Mouse (Mus musculus) neural tube, embryonic 15.5 days (tissue): ENCODE data around the gene Cyp17a1. TPM values are rescaled to one million over a fixed set of nuclear protein-coding genes. Genes with fewer than 3 reads are reported as not detected.

Source experiments
- ATAC-seq: fragments of 200-750 bp; cut with Nextera tagmentation; 2 replicates; pipeline ENCODE4 v1.8.0; 2017; ENCODE audit warnings: mild to moderate bottlenecking, moderate TSS enrichment, moderate library complexity; ENCODE audit not compliant: low FRiP score
- H3K27ac ChIP-seq: fragments of 300-500 bp; sonication (generic); replicated peaks from 2 replicates; pipeline ENCODE4 v1.5.1; 2015; ENCODE audit warnings: mild to moderate bottlenecking, inconsistent platforms
- H3K27me3 ChIP-seq: fragments of 300-500 bp; sonication (generic); replicated peaks from 2 replicates; pipeline ENCODE4 v1.6.1; 2015; ENCODE audit warnings: inconsistent platforms
- H3K36me3 ChIP-seq: fragments of 300-500 bp; sonication (generic); 2 replicates; pipeline ENCODE4 v1.6.1; 2015; ENCODE audit warnings: inconsistent platforms
- H3K4me1 ChIP-seq: fragments of 300-500 bp; sonication (generic); 2 replicates; pipeline ENCODE4 v1.6.1; 2015; ENCODE audit warnings: inconsistent platforms
- H3K4me2 ChIP-seq: fragments of 300-500 bp; sonication (generic); 2 replicates; pipeline ENCODE4 v1.6.1; 2015; ENCODE audit warnings: inconsistent platforms, mild to moderate bottlenecking, moderate library complexity
- H3K4me3 ChIP-seq: fragments of 300-500 bp; sonication (generic); replicated peaks from 2 replicates; pipeline ENCODE4 v1.5.1; 2015; ENCODE audit warnings: mild to moderate bottlenecking, inconsistent platforms
- H3K9ac ChIP-seq: fragments of 300-500 bp; sonication (generic); replicated peaks from 2 replicates; pipeline ENCODE4 v1.6.1; 2015; ENCODE audit warnings: mild to moderate bottlenecking, inconsistent platforms
- H3K9me3 ChIP-seq: fragments of 300-500 bp; sonication (generic); replicated peaks from 2 replicates; pipeline ENCODE4 v1.6.1; 2016; ENCODE audit warnings: inconsistent platforms
- WGBS: fragments of 180-500 bp; shearing (Covaris S2); methylation state at CpG from one replicate; pipeline ENCODE4 v1.1.7; 2015; ENCODE audit warnings: mixed read lengths; 5-methylcytosine and 5-hydroxymethylcytosine counted together
- polyA plus RNA-seq: library from polyadenylated mRNA; unstranded; fragments of >200 nt; fragmentation: Nextera tagmentation; extraction: Ambion mirVana; gene quantifications from 2 replicates; pipeline ENCODE4 v1.2.1, GENCODE M21; 2015

The Cyp17a1 gene
- polyA plus RNA-seq, 1 experiment from 2014 or later = not detected

DNA sequence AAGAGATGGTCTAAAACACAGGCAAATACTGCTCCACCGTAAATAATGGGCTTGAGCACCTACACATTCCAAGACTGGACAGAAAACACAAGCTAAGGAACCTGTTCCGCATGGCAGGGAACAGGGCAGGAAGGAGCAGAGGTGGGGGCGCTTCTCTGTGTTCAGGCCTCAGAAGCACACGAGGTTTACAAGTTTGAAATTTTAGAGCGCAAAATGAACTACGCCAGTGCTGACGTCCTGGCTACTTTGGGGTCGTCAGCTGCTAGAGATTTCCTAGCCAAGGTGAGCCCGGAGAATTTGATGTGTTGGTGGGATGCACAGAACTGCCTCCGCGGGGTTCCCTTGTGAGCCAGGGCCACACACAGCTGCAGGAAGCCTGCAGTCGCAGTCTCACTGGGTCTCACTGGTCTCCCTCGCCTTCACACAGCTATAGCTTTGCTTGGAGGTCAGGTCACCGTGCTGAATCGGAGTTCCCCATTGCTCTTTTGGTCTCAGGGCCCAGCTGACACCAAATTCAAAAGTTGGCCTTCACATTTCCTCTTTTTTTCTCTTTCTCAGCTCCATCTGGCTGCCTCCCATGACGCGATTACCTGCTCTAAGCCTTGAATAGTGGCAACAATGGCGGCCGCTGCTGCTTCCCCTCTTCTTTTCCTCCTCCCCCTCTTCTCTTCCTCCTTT is 25.0 kb upstream of the Cyp17a1 start:
- H3K27me3 ChIP-seq = no peaks in the 10 kb centered on the region
- no peaks in the 10 kb centered on the region for H3K9me3 ChIP-seq
- H3K4me3 ChIP-seq = no peak overlapping the region
- H3K4me1 ChIP-seq = no peaks in the 10 kb centered on the region
- H3K36me3 ChIP-seq = peaks cover 29% of the 10 kb centered on the region
- no peak overlapping the region for H3K9ac ChIP-seq
- no peak overlapping the region for H3K4me2 ChIP-seq
- 56% methylated on average over 19 of the region's 19 CpGs for WGBS
- no peak for ATAC-seq
- H3K27ac ChIP-seq = no peak overlapping the region

DNA sequence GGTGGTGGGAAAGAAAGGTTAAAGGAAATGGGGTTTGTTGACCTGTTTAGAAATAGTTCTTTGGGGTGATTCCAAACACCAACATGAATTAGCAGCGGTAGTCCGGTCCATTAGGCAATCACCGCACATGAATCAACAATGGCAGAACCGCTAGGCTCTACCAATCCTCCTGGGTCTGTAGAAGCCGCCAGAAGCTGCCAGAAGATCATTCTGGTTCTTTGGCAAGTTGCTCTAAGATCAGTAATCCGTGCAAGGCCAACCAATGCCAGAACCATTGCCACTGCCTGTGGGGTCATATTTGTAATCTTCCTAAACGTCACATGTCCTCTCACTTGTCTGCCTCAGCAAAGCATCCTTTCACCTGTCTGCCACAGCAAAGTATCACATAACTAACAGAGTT is 24.0 kb upstream of the Cyp17a1 start:
- Histone ChIP-seq H3K4me2 (no peak overlapping the region), H3K4me1 (no peaks in the 10 kb centered on the region), H3K27me3 (no peaks in the 10 kb centered on the region), H3K36me3 (peaks cover 26% of the 10 kb centered on the region), H3K9me3 (no peaks in the 10 kb centered on the region), H3K27ac (no peak overlapping the region), H3K4me3 (no peak overlapping the region), H3K9ac (no peak overlapping the region)
- WGBS = 86% methylated on average over 7 of the region's 7 CpGs
- no peak for ATAC-seq

DNA sequence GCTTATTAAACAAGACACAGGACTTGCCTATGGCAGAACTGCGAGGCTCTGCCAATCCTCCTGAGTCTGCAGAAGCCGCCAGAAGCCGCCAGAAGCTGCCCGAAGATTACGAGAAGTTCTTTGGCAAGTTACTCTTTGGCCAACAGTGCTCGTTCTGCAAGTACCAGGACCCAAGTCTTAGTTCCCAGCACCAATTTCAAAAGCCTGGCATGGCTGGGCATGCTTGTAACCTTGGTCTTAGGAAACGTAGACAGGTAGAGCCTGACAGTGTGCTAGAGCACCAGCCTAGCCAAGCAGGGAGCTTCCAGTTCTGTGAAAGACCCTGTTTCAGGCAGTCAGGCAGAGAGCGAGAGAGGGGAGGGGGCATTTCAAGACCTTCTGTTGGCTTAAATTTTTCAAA is 23.5 kb upstream of the Cyp17a1 start:
- H3K36me3 ChIP-seq = peaks cover 26% of the 10 kb centered on the region
- no peaks in the 10 kb centered on the region for H3K9me3 ChIP-seq
- H3K4me1 ChIP-seq = no peaks in the 10 kb centered on the region
- no peak overlapping the region for H3K4me2 ChIP-seq
- H3K27me3 ChIP-seq = no peaks in the 10 kb centered on the region
- no peak overlapping the region for H3K27ac ChIP-seq
- 96% methylated on average over 8 of the region's 8 CpGs for WGBS
- no peak overlapping the region for H3K4me3 ChIP-seq
- H3K9ac ChIP-seq = no peak overlapping the region
- no peak for ATAC-seq

DNA sequence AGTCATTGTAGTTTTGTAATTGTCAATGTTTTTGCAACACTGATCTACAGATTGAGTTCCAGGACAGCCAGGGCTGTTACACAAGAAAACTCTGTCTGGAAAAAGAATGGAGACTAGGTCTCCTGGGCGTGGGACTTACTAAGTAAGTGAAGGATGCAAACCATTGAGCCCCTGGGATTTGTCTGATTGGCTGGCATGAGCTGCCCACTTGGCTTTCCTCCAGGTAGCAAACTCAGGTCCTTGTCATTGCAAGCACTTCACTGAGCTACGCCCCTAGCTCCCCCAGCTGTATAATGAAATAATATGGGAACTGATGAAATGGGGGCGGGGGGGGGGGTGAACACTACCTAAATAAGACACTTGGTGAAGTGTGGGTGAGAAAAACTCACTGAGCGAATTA is 20.2 kb upstream of the Cyp17a1 start:
- Histone ChIP-seq H3K27me3 (no peaks in the 10 kb centered on the region), H3K36me3 (peaks cover 16% of the 10 kb centered on the region; the same call in 1 of the 2 replicates), H3K4me3 (no peak overlapping the region), H3K4me2 (no peak overlapping the region), H3K9ac (no peak overlapping the region), H3K9me3 (no peaks in the 10 kb centered on the region), H3K27ac (no peak overlapping the region), H3K4me1 (peaks cover 9% of the 10 kb centered on the region)
- no peak for ATAC-seq
- WGBS = 82% methylated on average over 4 of the region's 4 CpGs

DNA sequence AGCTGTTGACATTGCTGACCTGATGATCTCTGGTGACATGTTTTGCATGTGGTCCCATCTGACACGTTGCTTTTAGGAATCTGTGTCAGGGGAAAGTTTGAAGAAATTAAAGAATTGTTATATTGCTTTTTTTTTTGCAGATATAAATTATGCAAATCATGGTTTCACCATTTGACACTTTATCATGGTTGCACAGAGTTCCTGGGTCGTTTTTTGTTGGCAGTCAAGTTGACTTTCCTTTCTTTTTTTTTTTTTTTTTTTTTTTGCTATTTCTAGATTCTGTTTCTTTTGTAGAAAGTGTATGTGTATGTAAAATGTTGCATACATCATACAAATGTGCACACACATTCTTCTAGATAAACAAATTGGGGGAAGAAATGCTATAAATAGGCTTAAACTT is 18.1 kb upstream of the Cyp17a1 start:
- peak overlapping the region; percentile 65 for H3K4me2 ChIP-seq
- peaks cover 13% of the 10 kb centered on the region; the same call in 1 of the 2 replicates for H3K36me3 ChIP-seq
- H3K4me1 ChIP-seq = peaks cover 9% of the 10 kb centered on the region
- no peak overlapping the region for H3K9ac ChIP-seq
- WGBS = 87% methylated on average over 2 of the region's 2 CpGs
- no peak overlapping the region for H3K27ac ChIP-seq
- ATAC-seq = no peak
- H3K27me3 ChIP-seq = no peaks in the 10 kb centered on the region
- H3K4me3 ChIP-seq = no peak overlapping the region
- no peaks in the 10 kb centered on the region for H3K9me3 ChIP-seq

DNA sequence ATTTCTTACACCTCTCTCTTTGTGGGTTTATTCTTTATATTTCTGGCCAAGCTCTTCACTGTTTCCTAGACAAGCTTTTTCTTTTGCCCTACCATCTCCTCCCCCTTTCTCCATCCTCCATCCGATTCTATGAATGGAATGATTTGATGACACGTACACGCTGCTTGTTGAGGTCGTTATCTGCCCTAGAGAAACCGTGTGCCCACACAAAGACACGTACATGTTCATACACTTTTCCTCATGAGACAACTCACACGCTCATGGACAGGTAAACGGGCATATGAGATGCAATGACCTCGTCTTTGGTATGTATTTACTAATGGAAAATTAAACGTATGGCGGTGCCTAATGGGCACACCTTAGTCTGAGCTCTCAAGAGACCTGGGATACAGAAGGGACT is 17.4 kb upstream of the Cyp17a1 start:
- Histone ChIP-seq H3K27me3 (no peaks in the 10 kb centered on the region), H3K9ac (peak overlapping the region; percentile 87), H3K9me3 (no peaks in the 10 kb centered on the region), H3K4me1 (peaks cover 9% of the 10 kb centered on the region), H3K27ac (peak overlapping the region; percentile 92), H3K4me2 (peak overlapping the region; percentile 65), H3K4me3 (peak overlapping the region; percentile 74), H3K36me3 (peaks cover 11% of the 10 kb centered on the region; the same call in 1 of the 2 replicates)
- no peak; the same call in 1 of the 2 replicates for ATAC-seq
- 70% methylated on average over 11 of the region's 11 CpGs for WGBS

DNA sequence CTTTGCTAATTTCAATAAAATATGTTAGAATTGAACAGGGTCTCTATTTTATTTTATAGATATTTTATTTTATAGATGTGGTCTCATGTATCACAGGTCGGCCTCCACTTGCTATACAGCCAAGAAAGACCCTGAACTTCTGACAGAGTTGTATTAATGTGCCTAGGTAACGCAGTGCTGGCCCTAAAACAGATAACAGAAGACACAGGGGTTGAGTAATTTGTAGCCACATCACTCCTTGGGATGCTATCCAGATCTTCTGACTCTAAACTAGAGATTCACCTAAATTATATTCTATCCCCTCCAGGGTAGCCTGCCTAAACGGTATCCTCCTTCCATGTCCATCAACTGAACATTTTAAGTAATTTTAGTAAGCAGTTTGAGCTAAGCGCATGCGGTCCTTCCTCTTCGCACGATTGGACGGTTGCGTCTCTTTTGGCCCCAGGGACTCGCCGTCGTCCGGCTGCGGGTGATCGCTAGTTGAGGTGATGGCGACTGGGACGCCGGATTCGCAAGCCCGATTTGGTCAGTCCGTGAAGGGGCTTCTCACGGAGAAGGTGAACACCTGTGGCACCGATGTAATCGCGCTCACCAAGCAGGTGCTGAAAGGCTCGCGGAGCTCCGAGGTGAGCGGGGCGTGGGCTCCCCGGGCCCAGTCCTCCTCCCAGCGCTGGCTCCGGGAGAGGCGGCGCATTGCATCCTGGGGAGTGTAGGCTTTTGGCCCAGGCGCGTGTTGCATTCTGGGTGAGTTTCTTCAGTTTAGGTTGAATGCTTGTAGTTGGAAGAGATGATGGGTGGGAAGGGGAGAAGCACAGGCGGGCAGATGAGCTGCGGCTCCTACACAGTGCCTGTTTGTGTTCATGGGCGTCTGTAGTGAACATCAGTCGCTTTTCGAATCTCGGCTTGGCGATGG is 16.7 kb upstream of the Cyp17a1 start, which contains the start of gene Borcs7:
Gene Borcs7 (plus strand): TSS at position 447 of the 913 bp plus-strand sequence.
- H3K27ac ChIP-seq = peak within 1 kb of the TSS; percentile 92
- H3K4me1 ChIP-seq = peaks cover 9% of the 10 kb centered on the region
- peak within 1 kb of the TSS; percentile 74 for H3K4me3 ChIP-seq
- peaks cover 6% of the 10 kb centered on the region; the same call in 1 of the 2 replicates for H3K36me3 ChIP-seq
- H3K9me3 ChIP-seq = no peaks in the 10 kb centered on the region
- ATAC-seq = peak; percentile 95
- H3K9ac ChIP-seq = peak within 1 kb of the TSS; percentile 87
- WGBS = 2% methylated on average over 44 of the region's 44 CpGs
- peak within 1 kb of the TSS; percentile 65 for H3K4me2 ChIP-seq
- H3K27me3 ChIP-seq = no peaks in the 10 kb centered on the region

DNA sequence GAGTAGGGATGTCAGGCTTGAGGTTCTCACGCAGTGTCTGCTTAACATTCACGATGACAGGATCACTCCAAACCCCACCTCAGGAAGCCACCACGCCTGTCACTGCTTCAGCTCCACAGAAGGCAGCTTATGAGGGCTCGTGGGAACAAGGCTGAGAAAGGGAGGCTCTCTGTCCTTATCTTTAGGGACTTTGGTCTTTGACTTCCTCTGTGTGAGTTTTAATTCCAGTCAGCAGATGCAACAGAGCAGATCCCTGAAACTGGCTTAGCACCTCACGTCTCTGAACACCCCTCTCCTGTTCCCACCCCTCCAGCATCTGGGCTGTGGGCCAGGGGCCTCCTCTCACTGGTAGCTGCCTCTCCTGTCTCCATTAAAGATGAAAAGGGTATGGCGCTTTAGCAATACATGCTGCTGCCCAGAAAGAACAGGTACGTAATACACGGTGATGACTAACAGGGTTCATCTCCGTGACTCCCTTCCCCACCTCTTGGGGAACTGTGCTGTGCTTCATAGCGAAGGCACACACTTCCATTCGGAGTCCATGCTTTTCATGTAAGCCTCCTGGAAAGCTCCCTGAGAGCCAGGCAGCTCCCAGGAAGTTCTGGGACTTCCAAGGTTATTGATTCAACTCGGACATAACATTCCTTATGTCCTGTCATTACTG is 6.9 kb upstream of the Cyp17a1 start:
- no peaks in the 10 kb centered on the region for H3K9me3 ChIP-seq
- no peak overlapping the region for H3K4me3 ChIP-seq
- H3K9ac ChIP-seq = no peak overlapping the region
- no peak overlapping the region for H3K4me2 ChIP-seq
- H3K36me3 ChIP-seq = no peaks in the 10 kb centered on the region
- no peaks in the 10 kb centered on the region for H3K4me1 ChIP-seq
- H3K27me3 ChIP-seq = 0 out of 2 replicates have a peak, but pooled peaks cover 2% of the 10 kb centered on the region
- no peak overlapping the region for H3K27ac ChIP-seq
- ATAC-seq = no peak
- WGBS = 73% methylated on average over 12 of the region's 12 CpGs

DNA sequence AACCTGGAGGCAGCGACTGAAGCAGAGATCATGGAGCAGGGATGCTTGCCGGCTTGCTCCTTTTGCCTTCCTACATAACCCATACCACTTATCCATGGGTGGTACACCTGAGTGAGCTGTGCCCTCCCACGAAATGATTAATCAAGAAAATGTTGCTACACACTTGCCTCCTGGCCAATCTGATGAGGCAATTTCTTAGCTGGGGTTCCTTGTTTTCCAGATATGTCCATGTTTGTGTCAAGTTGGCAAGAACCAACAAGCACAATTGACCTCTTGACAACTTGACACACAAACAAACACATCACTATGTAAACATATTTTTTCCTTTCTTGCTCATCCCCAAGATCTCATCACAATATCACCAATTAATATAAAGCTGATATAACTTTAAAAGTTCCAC is 2.7 kb upstream of the Cyp17a1 start:
- no peak overlapping the region for H3K9ac ChIP-seq
- 81% methylated on average over 3 of the region's 3 CpGs for WGBS

DNA sequence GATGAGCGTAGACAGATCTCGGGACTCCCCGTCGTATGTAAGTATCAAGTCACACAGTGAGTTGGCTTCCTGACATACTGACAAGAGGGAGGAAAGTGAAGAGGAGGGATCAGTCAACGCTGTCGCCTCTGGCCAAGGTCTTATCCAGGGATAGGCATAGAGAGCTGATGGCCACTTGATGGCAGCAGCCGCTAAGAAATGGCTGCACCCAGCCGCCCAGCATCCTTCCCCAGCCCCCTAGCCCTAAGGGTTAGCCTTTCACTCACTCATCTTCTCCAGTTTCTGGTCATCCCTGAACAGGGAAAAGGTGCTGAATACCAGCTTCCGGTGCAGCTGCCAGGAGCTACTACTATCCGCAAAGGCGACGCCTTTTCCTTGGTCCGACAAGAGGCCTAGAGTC is 2.3 kb downstream of the Cyp17a1 start:
- Histone ChIP-seq H3K27ac (no peak overlapping the region), H3K36me3 (no peaks in the 10 kb centered on the region), H3K27me3 (no peaks in the 10 kb centered on the region), H3K4me1 (no peaks in the 10 kb centered on the region), H3K9ac (no peak overlapping the region), H3K9me3 (no peaks in the 10 kb centered on the region), H3K4me2 (no peak overlapping the region), H3K4me3 (no peak overlapping the region)
- ATAC-seq = no peak
- WGBS = 36% methylated on average over 13 of the region's 13 CpGs

More for the DNA sequence above, 2.7 kb upstream of the Cyp17a1 start:
- no peaks in the 10 kb centered on the region for H3K9me3 ChIP-seq
- H3K27ac ChIP-seq = no peak overlapping the region
- no peaks in the 10 kb centered on the region for H3K27me3 ChIP-seq
- H3K36me3 ChIP-seq = no peaks in the 10 kb centered on the region
- no peak overlapping the region for H3K4me3 ChIP-seq
- no peak overlapping the region for H3K4me2 ChIP-seq
- H3K4me1 ChIP-seq = no peaks in the 10 kb centered on the region
- no peak for ATAC-seq

DNA sequence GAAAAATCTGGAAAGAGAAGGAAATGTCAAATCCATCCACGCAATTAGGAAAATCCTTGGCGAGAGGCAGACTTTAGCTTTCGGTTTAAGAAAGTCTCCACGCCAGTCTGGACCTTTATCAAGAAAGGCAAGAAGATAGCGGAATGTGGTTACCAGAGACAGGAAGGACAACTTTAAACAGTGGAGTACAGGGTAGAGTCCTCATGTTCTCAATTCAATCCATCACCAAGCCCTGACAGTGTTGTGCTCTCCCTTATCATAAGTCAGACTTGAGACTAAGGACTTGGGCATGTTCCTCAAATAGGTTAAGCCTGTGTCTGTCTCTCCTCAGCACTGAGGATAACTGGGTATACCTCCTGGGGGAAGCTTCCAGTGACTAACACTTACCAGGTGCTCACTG is 3.2 kb downstream of the Cyp17a1 start:
- no peaks in the 10 kb centered on the region for H3K27me3 ChIP-seq
- no peak overlapping the region for H3K9ac ChIP-seq
- H3K4me3 ChIP-seq = no peak overlapping the region
- peaks cover 2% of the 10 kb centered on the region; the same call in 1 of the 2 replicates for H3K4me1 ChIP-seq
- no peaks in the 10 kb centered on the region for H3K9me3 ChIP-seq
- 91% methylated on average over 5 of the region's 5 CpGs for WGBS
- H3K4me2 ChIP-seq = no peak overlapping the region
- ATAC-seq = no peak
- no peak overlapping the region for H3K27ac ChIP-seq
- H3K36me3 ChIP-seq = no peaks in the 10 kb centered on the region
